Comparison of ENCODE assay signal across 9 mouse cellular contexts in the genomic region with DNA sequence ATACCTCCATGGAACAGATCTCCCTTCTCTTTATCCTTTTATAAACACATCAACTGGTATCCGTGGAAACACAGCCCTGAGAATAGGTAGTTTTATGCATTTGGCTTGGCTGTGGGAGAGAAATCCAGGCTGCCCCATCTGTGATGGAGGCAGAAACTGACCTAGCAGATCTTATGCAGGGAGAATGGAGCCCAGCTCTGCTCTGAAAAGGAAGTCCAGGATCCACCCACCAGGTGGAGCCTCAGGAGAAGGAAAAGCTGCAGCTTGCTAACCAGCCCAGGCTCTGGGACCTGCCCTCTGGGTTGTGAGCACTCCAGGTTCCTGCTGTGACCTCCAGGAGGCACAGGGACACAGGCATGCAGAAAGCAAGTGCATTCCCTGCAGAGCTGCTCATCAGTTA. TPM values are rescaled to one million over a fixed set of nuclear protein-coding genes. Genes with fewer than 3 reads are reported as not detected.
DNase-seq lines count a peak whose midpoint lies in the region; ATAC-seq lines count a peak whose summit lies in the region.
"Had no signal": no experiment of that assay in that cellular context is flagged by ENCODE, and none has a peak within 500 bp of the region (broad histone marks: within the 10 kb centered on the region; RNA-seq: fewer than 3 reads in every experiment).

No protein-coding gene starts in this region.

- ATAC-seq in forebrain, embryonic 16.5 days = no peak

- 23% methylated on average over 1 of the region's 1 CpGs for WGBS in forebrain, embryonic 16.5 days

- H3K36me3 ChIP-seq in forebrain, embryonic 16.5 days (ENCODE audit: control insufficient read depth, insufficient read depth) = no peaks in the 10 kb centered on the region

- H3K27me3 ChIP-seq in forebrain, embryonic 16.5 days (replicated peaks; ENCODE audit: control insufficient read depth, insufficient read depth, low read length) = 0 out of 2 replicates have a peak, but pooled peaks cover 4% of the 10 kb centered on the region

- no peaks in the 10 kb centered on the region for H3K9me3 ChIP-seq in forebrain, embryonic 16.5 days (ENCODE audit: control insufficient read depth, low read length)

- H3K9ac ChIP-seq in forebrain, embryonic 16.5 days (replicated peaks; ENCODE audit: low read depth, low read length) = 0 out of 2 replicates have a peak overlapping the region, but pooled peaks have one; percentile 2

- no peak overlapping the region for H3K4me2 ChIP-seq in forebrain, embryonic 16.5 days (ENCODE audit: low read length)

- H3K27ac ChIP-seq in forebrain, embryonic 16.5 days (ENCODE audit: low read length) = no peak overlapping the region

- intact Hi-C loops in heart, postnatal 25 days (cut with DNase I) = no loop called here

- DNase-seq in heart, adult 11 months = peak; percentile 85
- DNase-seq in heart, postnatal 25 days (ENCODE audit: low spot score) = no peak
- DNase-seq in MN1 (ENCODE audit: low spot score) = peak; percentile 82
- DNase-seq in kidney, postnatal 4 days = peak; percentile 71 to 79
- DNase-seq in lung, postnatal 14 days = peak; percentile 61
- peak; percentile 85 for DNase-seq in telencephalon, adult 2 months (ENCODE audit: low read depth, low spot score)
- no peak for DNase-seq in adrenal gland, postnatal 4 days (ENCODE audit: low spot score in 2 of 2)

- no peaks in the 10 kb centered on the region for H3K4me1 ChIP-seq in forebrain, embryonic 16.5 days (replicated peaks; ENCODE audit: control insufficient read depth, insufficient read depth, low read length)

- H3K4me3 ChIP-seq in forebrain, embryonic 16.5 days (replicated peaks; ENCODE audit: low read length) = no peak overlapping the region

RNA-seq across cellular contexts. Expression of gene Gm9573, which starts 7.6 kb away (rescaled TPM):
- total RNA-seq in heart, postnatal 25 days (2021) = not detected
- polyA plus RNA-seq in forebrain, embryonic 16.5 days (2015; fragmentation: Nextera tagmentation; extraction: Ambion mirVana) = not detected in 2 replicates
- total RNA-seq in adrenal gland, postnatal 4 days (2021) = not detected
- polyA plus RNA-seq: large intestine, adult 2 months had no signal

RNA-seq across cellular contexts. Expression of gene Mucl3, which starts 9.5 kb away (rescaled TPM):
- not detected for total RNA-seq in heart, postnatal 25 days (2021)
- polyA plus RNA-seq in forebrain, embryonic 16.5 days (2015; fragmentation: Nextera tagmentation; extraction: Ambion mirVana) = 0.08 TPM in 1 of 2 replicates, not detected in the other
- under 1 TPM in 1 of 2 experiments, not detected in 1; 0.11 TPM for total RNA-seq in adrenal gland, postnatal 4 days (2021)

RNA-seq across cellular contexts. Expression of gene Sfta2, which starts 32.6 kb away (rescaled TPM):
- not detected for total RNA-seq in heart, postnatal 25 days (2021)
- not detected in 2 replicates for polyA plus RNA-seq in forebrain, embryonic 16.5 days (2015; fragmentation: Nextera tagmentation; extraction: Ambion mirVana)
- total RNA-seq in adrenal gland, postnatal 4 days (2021) = not detected
- polyA plus RNA-seq: large intestine, adult 2 months had no signal

RNA-seq across cellular contexts. Expression of gene Vars2, which starts 33.4 kb away (rescaled TPM):
- 10 to 100 TPM; 32.3 TPM for total RNA-seq in heart, postnatal 25 days (2021)
- 19.0 and 19.8 TPM in 2 replicates for polyA plus RNA-seq in forebrain, embryonic 16.5 days (2015; fragmentation: Nextera tagmentation; extraction: Ambion mirVana)
- total RNA-seq in adrenal gland, postnatal 4 days (2021) = 10 to 100 TPM; 57.7 to 61.0 TPM

RNA-seq across cellular contexts. Expression of gene Gtf2h4, which starts 39.5 kb away (rescaled TPM):
- 10 to 100 TPM; 17.5 to 18.3 TPM for total RNA-seq in heart, postnatal 25 days (2021)
- polyA plus RNA-seq in forebrain, embryonic 16.5 days (2015; fragmentation: Nextera tagmentation; extraction: Ambion mirVana) = 34.6 and 35.3 TPM in 2 replicates
- 10 to 100 TPM; 30.1 to 31.4 TPM for total RNA-seq in adrenal gland, postnatal 4 days (2021)

Comparison
In these comparisons a context has a peak if more than half of its experiments do, and no peak if none do; other contexts are left out.
1. DNase-seq: peak in heart, adult 11 months (single experiment), MN1 (single experiment), kidney, postnatal 4 days (2 of 2), lung, postnatal 14 days (single experiment) and telencephalon, adult 2 months (single experiment); none in heart, postnatal 25 days (single experiment) and adrenal gland, postnatal 4 days (0 of 2).